Mouse (Mus musculus): ENCODE data around the gene Slc7a3.

- TF ChIP-seq CTCF (IDR thresholded peaks at IDR 0.05; ENCODE audit: extremely low read depth, insufficient read depth, insufficient read length, insufficient replicate concordance) (no peak), POLR2A (IDR thresholded peaks at IDR 0.05; ENCODE audit: low read depth, low read length) (no peak)
These were observed 41.2 kb upstream of the Slc7a3 start for GRCm38 (mm10) chrX:101126977-101127376.

Data from spleen, adult 2 months (tissue).